Mouse (Mus musculus) frontal cortex, adult 2 months (tissue): ENCODE measurements at regions not wholly inside any gene's neighbourhood (a gene's known extent, or its start where the extent isn't known, plus 50 kb on each side); places are given as distances from the start of the nearest gene placed in this dataset.

Experiments used
- DNase-seq, 2 experiments: peaks; one replicate each; pipeline ENCODE4 v3.0.0; 2022; ENCODE audit warnings: low spot score in 1 of 2; ENCODE audit errors: extremely low spot score in 1 of 2

- no peak for DNase-seq
Measured at GRCm38 (mm10) chr12:5599426-5599825, 223.9 kb upstream of the Klhl29 start.

GRCm38 (mm10) chr12:5598961-5599360 is 223.5 kb upstream of the Klhl29 start:
- DNase-seq, result no peak

GRCm38 (mm10) chr12:5572831-5573230 is 197.3 kb upstream of the Klhl29 start:
- peak; percentile 16 to 58 for DNase-seq

- no peak for DNase-seq
Measured at GRCm38 (mm10) chr12:5568941-5569340, 193.5 kb upstream of the Klhl29 start.

- no peak for DNase-seq
Measured at GRCm38 (mm10) chr12:5566231-5566630, 190.7 kb upstream of the Klhl29 start.

- DNase-seq, result no peak
Measured at GRCm38 (mm10) chr12:5552607-5553006, 177.1 kb upstream of the Klhl29 start.

- no peak for DNase-seq
Measured at GRCm38 (mm10) chr12:5551901-5552300, 176.4 kb upstream of the Klhl29 start.

GRCm38 (mm10) chr12:5549796-5550195 is 174.3 kb upstream of the Klhl29 start:
- no peak for DNase-seq

- no peak for DNase-seq
Measured at GRCm38 (mm10) chr12:5547698-5548097, 172.2 kb upstream of the Klhl29 start.

- no peak for DNase-seq
Measured at GRCm38 (mm10) chr12:5542701-5543100, 167.2 kb upstream of the Klhl29 start.

- no peak for DNase-seq
Measured at GRCm38 (mm10) chr12:5496299-5496698, 120.8 kb upstream of the Klhl29 start.

GRCm38 (mm10) chr12:5494657-5495512 is 119.4 kb upstream of the Klhl29 start:
- no peak for DNase-seq

- DNase-seq, result no peak
Measured at GRCm38 (mm10) chr12:5464250-5464899, 88.9 kb upstream of the Klhl29 start.

GRCm38 (mm10) chr12:5453157-5453556 is 77.7 kb upstream of the Klhl29 start:
- no peak for DNase-seq

GRCm38 (mm10) chr12:5443730-5444129 is 68.2 kb upstream of the Klhl29 start:
- DNase-seq, result no peak

GRCm38 (mm10) chr12:5443091-5443531 is 67.6 kb upstream of the Klhl29 start:
- no peak for DNase-seq

- DNase-seq, result no peak
Measured at GRCm38 (mm10) chr12:5442679-5443078, 67.2 kb upstream of the Klhl29 start.

- DNase-seq, result no peak
Measured at GRCm38 (mm10) chr12:5440482-5440881, 65.0 kb upstream of the Klhl29 start.

- no peak for DNase-seq
Measured at GRCm38 (mm10) chr12:5435876-5436275, 60.4 kb upstream of the Klhl29 start.

- DNase-seq, result no peak
Measured at GRCm38 (mm10) chr12:5434060-5434459, 58.6 kb upstream of the Klhl29 start.

- DNase-seq, result no peak
Measured at GRCm38 (mm10) chr12:5432688-5433087, 57.2 kb upstream of the Klhl29 start.

GRCm38 (mm10) chr12:5428733-5429132 is 53.3 kb upstream of the Klhl29 start:
- DNase-seq, result no peak
